Mouse (Mus musculus) lung, postnatal 36 days (tissue): Measurements from ENCODE around the gene Daam2.
A peak's percentile ranks its signal among the peaks of the same experiment; 100 is the strongest.

Experiments used
- DNase-seq: peaks from one replicate; pipeline ENCODE4 v3.0.0; 2022; ENCODE audit warnings: mixed read lengths

Daam2 gene

DNA sequence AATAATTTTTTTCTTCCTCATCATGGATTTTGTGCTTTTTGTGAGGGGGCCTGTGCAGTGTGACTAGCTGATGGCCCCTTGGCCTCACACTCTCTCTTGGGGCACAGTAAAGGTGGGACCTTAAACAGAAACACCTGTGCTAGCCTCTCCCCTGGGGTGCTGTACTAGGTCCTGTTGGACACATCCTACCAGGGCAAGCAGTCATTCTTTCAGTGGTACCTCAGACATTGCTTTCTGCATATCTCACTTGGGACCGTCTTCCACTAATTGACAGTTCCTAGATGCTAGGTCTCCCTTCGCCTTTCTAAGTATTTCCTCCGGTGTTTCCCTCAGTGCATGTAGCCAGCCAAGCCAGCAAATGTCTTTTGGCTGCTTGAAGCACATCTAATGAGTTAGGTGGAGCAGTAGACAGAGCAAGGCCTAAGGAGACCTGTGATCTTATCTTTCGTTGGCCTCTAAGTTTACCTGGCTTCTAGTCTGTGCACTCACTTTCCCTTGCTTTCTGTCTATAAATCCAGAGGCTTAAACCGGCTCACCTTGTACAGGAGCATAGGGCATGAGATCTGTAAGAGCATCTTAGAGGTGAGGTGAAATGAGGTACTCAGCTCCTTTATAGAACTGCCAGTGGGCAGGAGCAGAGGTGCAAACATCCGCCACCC lies 134.5 kb downstream of the Daam2 start:
- no peak for DNase-seq

GRCm38 (mm10) chr17:49428751-49429415 lies 135.3 kb downstream of the Daam2 start:
- DNase-seq = peak; percentile 87

- peak; percentile 99 for DNase-seq
These were observed 135.9 kb downstream of the Daam2 start, which contains the start of gene Mocs1 for GRCm38 (mm10) chr17:49428239-49428688. Gene Mocs1 (plus strand): TSS chr17:49428362.

DNA sequence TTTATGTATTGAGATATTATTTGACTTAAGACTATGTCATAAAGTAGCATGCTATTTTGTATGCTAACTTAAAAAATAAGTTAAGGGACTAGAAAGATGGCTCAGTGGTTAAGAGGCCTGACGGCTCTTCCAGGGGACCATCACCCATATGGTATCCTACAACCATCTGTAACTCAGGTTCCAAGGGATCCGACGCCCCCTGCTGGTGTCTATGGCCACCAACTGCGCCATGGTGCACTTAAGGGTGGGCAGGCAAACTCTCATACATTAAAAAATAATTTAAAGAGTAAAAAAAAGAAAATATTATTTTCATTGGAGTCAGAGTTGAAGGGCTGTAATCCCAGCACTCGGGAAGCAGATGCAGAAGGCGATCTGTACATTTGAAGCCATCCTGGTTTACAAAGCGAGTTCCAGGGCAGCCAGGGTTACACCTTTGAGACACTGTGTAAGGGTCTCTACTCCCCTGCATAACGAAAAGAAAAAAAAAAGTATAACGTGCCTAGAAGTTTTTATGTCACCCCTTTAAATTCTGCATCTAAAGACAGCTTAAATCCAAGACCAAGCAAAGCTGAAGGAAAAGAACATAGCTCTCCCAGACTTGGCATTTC lies 136.4 kb downstream of the Daam2 start:
- peak; percentile 29 for DNase-seq

- DNase-seq = no peak
These were observed 140.3 kb downstream of the Daam2 start for GRCm38 (mm10) chr17:49423872-49424271.

- DNase-seq = no peak
These were observed 141.1 kb downstream of the Daam2 start for GRCm38 (mm10) chr17:49423067-49423325.

- no peak for DNase-seq
These were observed 141.7 kb downstream of the Daam2 start for GRCm38 (mm10) chr17:49422286-49423066.

DNA sequence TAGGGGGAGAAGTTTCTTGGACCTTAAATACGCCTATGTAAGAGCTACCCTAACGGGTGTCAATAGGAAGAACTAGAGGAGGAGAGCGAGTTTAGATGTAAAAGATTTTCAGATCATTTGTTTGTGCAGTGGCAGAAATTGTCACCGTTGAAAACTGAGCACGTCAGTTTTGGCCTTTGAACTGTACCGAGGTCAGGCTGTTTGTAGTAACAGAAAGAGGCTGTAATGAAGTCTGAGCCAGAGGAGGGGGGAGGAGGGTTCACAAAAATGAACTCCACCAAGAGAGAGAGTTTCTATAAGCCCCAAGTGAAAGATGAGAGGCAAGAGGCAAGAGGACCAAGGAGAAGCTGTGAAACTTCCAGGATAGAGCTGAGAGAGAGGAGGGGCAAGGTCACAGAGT lies 144.3 kb downstream of the Daam2 start:
- DNase-seq = no peak

- DNase-seq = no peak
These were observed 147.9 kb downstream of the Daam2 start for GRCm38 (mm10) chr17:49416228-49416627.

- peak; percentile 52 for DNase-seq
These were observed 150.6 kb downstream of the Daam2 start for GRCm38 (mm10) chr17:49413554-49413953.

GRCm38 (mm10) chr17:49412974-49413373 lies 151.2 kb downstream of the Daam2 start:
- DNase-seq = no peak
